Mouse (Mus musculus): ENCODE results near the gene Brd7. TPM values are rescaled to one million over a fixed set of nuclear protein-coding genes. Genes with fewer than 3 reads are reported as not detected.
A peak's percentile ranks its signal among the peaks of the same experiment; 100 is the strongest.

Brd7 gene
- polyA plus RNA-seq, 1 experiment from 2014 or later, result 82.7 TPM

- Histone ChIP-seq H3K9ac (ENCODE audit: low read depth, low read length) (no peak overlapping the region), H3K4me3 (ENCODE audit: low read depth, low read length) (no peak overlapping the region), H3K9me3 (ENCODE audit: control insufficient read depth, low read length) (no peaks in the 10 kb centered on the region), H3K27ac (ENCODE audit: low read depth, low read length) (no peak overlapping the region), H3K36me3 (ENCODE audit: control insufficient read depth, insufficient read depth, low read length) (peaks cover 25% of the 10 kb centered on the region; the same call in 1 of the 2 replicates), H3K27me3 (replicated peaks; ENCODE audit: control insufficient read depth, insufficient read depth, low read length) (no peaks in the 10 kb centered on the region), H3K4me2 (no peak overlapping the region), H3K4me1 (replicated peaks; ENCODE audit: control insufficient read depth, insufficient read depth, low read length) (no peaks in the 10 kb centered on the region)
- DNase-seq (ENCODE audit: low spot score), result no peak
- WGBS, result 87% methylated on average over 7 of the region's 7 CpGs
- ATAC-seq (replicated peaks; ENCODE audit: low FRiP score), result no peak
These were observed 52.1 kb downstream of the Brd7 start for GRCm38 (mm10) chr8:88309881-88310280.

GRCm38 (mm10) chr8:88309274-88309873 is 52.6 kb downstream of the Brd7 start:
- H3K27ac ChIP-seq (ENCODE audit: low read depth, low read length), result no peak overlapping the region
- H3K27me3 ChIP-seq (replicated peaks; ENCODE audit: control insufficient read depth, insufficient read depth, low read length), result no peaks in the 10 kb centered on the region
- H3K9me3 ChIP-seq (ENCODE audit: control insufficient read depth, low read length), result no peaks in the 10 kb centered on the region
- no peak overlapping the region for H3K4me3 ChIP-seq (ENCODE audit: low read depth, low read length)
- DNase-seq (ENCODE audit: low spot score), result no peak
- 67% methylated on average over 10 of the region's 10 CpGs for WGBS
- H3K9ac ChIP-seq (ENCODE audit: low read depth, low read length), result no peak overlapping the region
- no peak overlapping the region for H3K4me2 ChIP-seq
- ATAC-seq (replicated peaks; ENCODE audit: low FRiP score), result no peak
- no peaks in the 10 kb centered on the region; the same call in 1 of the 2 replicates for H3K4me1 ChIP-seq (replicated peaks; ENCODE audit: control insufficient read depth, insufficient read depth, low read length)
- H3K36me3 ChIP-seq (ENCODE audit: control insufficient read depth, insufficient read depth, low read length), result peaks cover 20% of the 10 kb centered on the region; the same call in 1 of the 2 replicates

- Histone ChIP-seq H3K4me2 (no peak overlapping the region), H3K27ac (ENCODE audit: low read depth, low read length) (no peak overlapping the region), H3K36me3 (ENCODE audit: control insufficient read depth, insufficient read depth, low read length) (peaks cover 16% of the 10 kb centered on the region; the same call in 1 of the 2 replicates), H3K9ac (ENCODE audit: low read depth, low read length) (no peak overlapping the region), H3K4me3 (ENCODE audit: low read depth, low read length) (no peak overlapping the region), H3K27me3 (replicated peaks; ENCODE audit: control insufficient read depth, insufficient read depth, low read length) (no peaks in the 10 kb centered on the region), H3K9me3 (ENCODE audit: control insufficient read depth, low read length) (no peaks in the 10 kb centered on the region), H3K4me1 (replicated peaks; ENCODE audit: control insufficient read depth, insufficient read depth, low read length) (peaks cover 11% of the 10 kb centered on the region)
- DNase-seq (ENCODE audit: low spot score) (no peak), ATAC-seq (replicated peaks; ENCODE audit: low FRiP score) (no peak)
- 87% methylated on average over 4 of the region's 4 CpGs for whole genome bisulfite sequencing
These were observed 54.3 kb downstream of the Brd7 start for GRCm38 (mm10) chr8:88307736-88308135.

- H3K9ac ChIP-seq (ENCODE audit: low read depth, low read length), result no peak overlapping the region
- ATAC-seq (replicated peaks; ENCODE audit: low FRiP score) (no peak), DNase-seq (ENCODE audit: low spot score) (no peak)
- no peak overlapping the region for H3K4me2 ChIP-seq
- H3K36me3 ChIP-seq (ENCODE audit: control insufficient read depth, insufficient read depth, low read length), result peaks cover 16% of the 10 kb centered on the region; the same call in 1 of the 2 replicates
- no peaks in the 10 kb centered on the region for H3K9me3 ChIP-seq (ENCODE audit: control insufficient read depth, low read length)
- H3K27me3 ChIP-seq (replicated peaks; ENCODE audit: control insufficient read depth, insufficient read depth, low read length), result no peaks in the 10 kb centered on the region
- 70% methylated on average over 14 of the region's 14 CpGs for WGBS
- H3K4me3 ChIP-seq (ENCODE audit: low read depth, low read length), result no peak overlapping the region
- H3K27ac ChIP-seq (ENCODE audit: low read depth, low read length), result no peak overlapping the region
- H3K4me1 ChIP-seq (replicated peaks; ENCODE audit: control insufficient read depth, insufficient read depth, low read length), result peaks cover 22% of the 10 kb centered on the region
These were observed 55.5 kb downstream of the Brd7 start for GRCm38 (mm10) chr8:88306511-88306910.

- no peak for ATAC-seq (replicated peaks; ENCODE audit: low FRiP score)
- H3K27me3 ChIP-seq (replicated peaks; ENCODE audit: control insufficient read depth, insufficient read depth, low read length), result no peaks in the 10 kb centered on the region
- no peak overlapping the region for H3K4me3 ChIP-seq (ENCODE audit: low read depth, low read length)
- H3K9ac ChIP-seq (ENCODE audit: low read depth, low read length), result no peak overlapping the region
- H3K27ac ChIP-seq (ENCODE audit: low read depth, low read length), result no peak overlapping the region
- peaks cover 16% of the 10 kb centered on the region; the same call in 1 of the 2 replicates for H3K36me3 ChIP-seq (ENCODE audit: control insufficient read depth, insufficient read depth, low read length)
- DNase-seq (ENCODE audit: low spot score), result no peak
- H3K9me3 ChIP-seq (ENCODE audit: control insufficient read depth, low read length), result no peaks in the 10 kb centered on the region
- H3K4me1 ChIP-seq (replicated peaks; ENCODE audit: control insufficient read depth, insufficient read depth, low read length), result peaks cover 22% of the 10 kb centered on the region
- no peak overlapping the region for H3K4me2 ChIP-seq
- 83% methylated on average over 4 of the region's 4 CpGs for WGBS
These were observed 56.2 kb downstream of the Brd7 start for GRCm38 (mm10) chr8:88305814-88306213.

- 68% methylated on average over 15 of the region's 15 CpGs for WGBS
- Histone ChIP-seq H3K4me3 (ENCODE audit: low read depth, low read length) (peak overlapping the region; percentile 65), H3K27me3 (replicated peaks; ENCODE audit: control insufficient read depth, insufficient read depth, low read length) (no peaks in the 10 kb centered on the region), H3K36me3 (ENCODE audit: control insufficient read depth, insufficient read depth, low read length) (peaks cover 6% of the 10 kb centered on the region; the same call in 1 of the 2 replicates), H3K4me1 (replicated peaks; ENCODE audit: control insufficient read depth, insufficient read depth, low read length) (peaks cover 60% of the 10 kb centered on the region), H3K4me2 (peak overlapping the region; percentile 86), H3K9ac (ENCODE audit: low read depth, low read length) (peak overlapping the region; percentile 91), H3K27ac (ENCODE audit: low read depth, low read length) (peak overlapping the region; percentile 89), H3K9me3 (ENCODE audit: control insufficient read depth, low read length) (no peaks in the 10 kb centered on the region)
- DNase-seq (ENCODE audit: low spot score) (no peak), ATAC-seq (replicated peaks; ENCODE audit: low FRiP score) (peak; percentile 32; the same call in 1 of the 2 replicates)
These were observed 60.2 kb downstream of the Brd7 start for GRCm38 (mm10) chr8:88301589-88302437.

- Histone ChIP-seq H3K27me3 (replicated peaks; ENCODE audit: control insufficient read depth, insufficient read depth, low read length) (no peaks in the 10 kb centered on the region), H3K27ac (ENCODE audit: low read depth, low read length) (peak overlapping the region; percentile 89), H3K9ac (ENCODE audit: low read depth, low read length) (peak overlapping the region; percentile 91), H3K4me3 (ENCODE audit: low read depth, low read length) (peak overlapping the region; percentile 65), H3K4me2 (peak overlapping the region; percentile 86), H3K36me3 (ENCODE audit: control insufficient read depth, insufficient read depth, low read length) (0 out of 2 replicates have a peak, but pooled peaks cover 2% of the 10 kb centered on the region), H3K9me3 (ENCODE audit: control insufficient read depth, low read length) (no peaks in the 10 kb centered on the region), H3K4me1 (replicated peaks; ENCODE audit: control insufficient read depth, insufficient read depth, low read length) (peaks cover 67% of the 10 kb centered on the region)
- DNase-seq (ENCODE audit: low spot score) (peak; percentile 60), ATAC-seq (replicated peaks; ENCODE audit: low FRiP score) (peak; percentile 87)
- WGBS, result 32% methylated on average over 10 of the region's 10 CpGs
These were observed 61.9 kb downstream of the Brd7 start for GRCm38 (mm10) chr8:88299907-88300603.

GRCm38 (mm10) chr8:88298733-88299103 is 63.3 kb downstream of the Brd7 start:
- no peak for ATAC-seq (replicated peaks; ENCODE audit: low FRiP score)
- WGBS, result 75% methylated on average over 10 of the region's 10 CpGs
- DNase-seq (ENCODE audit: low spot score), result no peak
- peak overlapping the region; percentile 89 for H3K27ac ChIP-seq (ENCODE audit: low read depth, low read length)
- H3K27me3 ChIP-seq (replicated peaks; ENCODE audit: control insufficient read depth, insufficient read depth, low read length), result no peaks in the 10 kb centered on the region
- peaks cover 74% of the 10 kb centered on the region for H3K4me1 ChIP-seq (replicated peaks; ENCODE audit: control insufficient read depth, insufficient read depth, low read length)
- 0 out of 2 replicates have a peak, but pooled peaks cover 2% of the 10 kb centered on the region for H3K36me3 ChIP-seq (ENCODE audit: control insufficient read depth, insufficient read depth, low read length)
- H3K9me3 ChIP-seq (ENCODE audit: control insufficient read depth, low read length), result no peaks in the 10 kb centered on the region
- peak overlapping the region; percentile 86 for H3K4me2 ChIP-seq
- H3K4me3 ChIP-seq (ENCODE audit: low read depth, low read length), result peak overlapping the region; percentile 3; the same call in 1 of the 2 replicates
- peak overlapping the region; percentile 91 for H3K9ac ChIP-seq (ENCODE audit: low read depth, low read length)

Measured in liver, embryonic 11.5 days (tissue).